Mouse (Mus musculus) liver, postnatal 0 days (tissue): ENCODE results near the gene Zcchc7. TPM values are rescaled to one million over a fixed set of nuclear protein-coding genes. Genes with fewer than 3 reads are reported as not detected.

ENCODE experiments used
- ATAC-seq: fragments of 200-750 bp; cut with Nextera tagmentation; 2 replicates; pipeline ENCODE4 v1.8.0; 2017; ENCODE audit warnings: mild to moderate bottlenecking, moderate library complexity
- DNase-seq: peaks from one replicate; pipeline ENCODE4 v3.0.0-alpha.2; 2016
- H3K27ac ChIP-seq: fragments of 300-500 bp; sonication (generic); 2 replicates; pipeline ENCODE4 v1.5.1; 2014; ENCODE audit warnings: antibody characterized with exemption, moderate library complexity, mild to moderate bottlenecking, low read depth
- H3K27me3 ChIP-seq: fragments of 300-500 bp; sonication (generic); 2 replicates; pipeline ENCODE4 v1.6.1; 2014; ENCODE audit warnings: low read length, control low read depth, mixed read lengths; ENCODE audit not compliant: insufficient read depth
- H3K36me3 ChIP-seq: fragments of 300-500 bp; sonication (generic); replicated peaks from 2 replicates; pipeline ENCODE4 v1.6.1; 2014; ENCODE audit warnings: mild to moderate bottlenecking, control low read depth, low read length, moderate library complexity, mixed read lengths; ENCODE audit not compliant: insufficient read depth
- H3K4me1 ChIP-seq: fragments of 300-500 bp; sonication (generic); 2 replicates; pipeline ENCODE4 v1.6.1; 2014; ENCODE audit warnings: antibody characterized with exemption, mild to moderate bottlenecking, control low read depth; ENCODE audit not compliant: insufficient read depth
- H3K4me2 ChIP-seq: fragments of 300-500 bp; sonication (generic); 2 replicates; pipeline ENCODE4 v1.6.1; 2014; ENCODE audit warnings: low read depth, mild to moderate bottlenecking, low read length, moderate library complexity, mixed read lengths
- H3K4me3 ChIP-seq: fragments of 300-500 bp; sonication (generic); 2 replicates; pipeline ENCODE4 v1.5.1; 2014; ENCODE audit warnings: low read depth, low read length
- H3K9ac ChIP-seq: fragments of 300-500 bp; sonication (generic); replicated peaks from 2 replicates; pipeline ENCODE4 v1.6.1; 2014; ENCODE audit warnings: mild to moderate bottlenecking, moderate library complexity
- H3K9me3 ChIP-seq: fragments of 300-500 bp; sonication (generic); 2 replicates; pipeline ENCODE4 v1.6.1; 2016; ENCODE audit warnings: mild to moderate bottlenecking, control low read depth, low read length, mixed read lengths
- CTCF ChIP-seq: sonication (generic); IDR thresholded peaks from 2 replicates; pipeline ENCODE4 v1.5.1; 2016; ENCODE audit warnings: antibody characterized with exemption, low read depth
- EP300 ChIP-seq: IDR thresholded peaks from 2 replicates; pipeline ENCODE4 v1.6.1; 2016; ENCODE audit warnings: antibody characterized with exemption, low read depth, mild to moderate bottlenecking
- WGBS: fragments of 180-500 bp; shearing (Covaris S2); extraction: QIAGEN DNeasy Blood & Tissue Kit; methylation state at CpG from one replicate; pipeline ENCODE4 v1.1.7; 2014; ENCODE audit not compliant: insufficient replicate concordance; 5-methylcytosine and 5-hydroxymethylcytosine counted together
- polyA plus RNA-seq: library from polyadenylated mRNA; unstranded; fragments of >200 nt; fragmentation: Nextera tagmentation; extraction: Ambion mirVana; gene quantifications from 2 replicates; pipeline ENCODE4 v1.2.1, GENCODE M21; 2015

The Zcchc7 gene
- polyA plus RNA-seq, 1 experiment from 2014 or later, result 19.6 TPM

- H3K4me2 ChIP-seq, result peak overlapping the region; percentile 41
- no peaks in the 10 kb centered on the region for H3K9me3 ChIP-seq
- 0 out of 2 replicates have a peak overlapping the region, but pooled peaks have one; percentile 11 for H3K27ac ChIP-seq
- peak overlapping the region; percentile 23; the same call in 1 of the 2 replicates for H3K4me3 ChIP-seq
- 2% methylated on average over 19 of the region's 19 CpGs for WGBS
- no peak overlapping the region for H3K9ac ChIP-seq
- peaks cover 91% of the 10 kb centered on the region for H3K27me3 ChIP-seq
- DNase-seq, result no peak
- 0 out of 2 replicates have a peak, but pooled peaks cover 4% of the 10 kb centered on the region for H3K4me1 ChIP-seq
- no peak for TF ChIP-seq CTCF
- no peak for TF ChIP-seq EP300
- no peaks in the 10 kb centered on the region for H3K36me3 ChIP-seq
- no peak for ATAC-seq
Observed at GRCm38 (mm10) chr4:44713554-44714051, 42.1 kb upstream of the Zcchc7 start.

- 4% methylated on average over 27 of the region's 27 CpGs for WGBS
- peak overlapping the region; percentile 41 for H3K4me2 ChIP-seq
- TF ChIP-seq EP300 (no peak), CTCF (no peak)
- H3K36me3 ChIP-seq, result no peaks in the 10 kb centered on the region
- H3K27me3 ChIP-seq, result peaks cover 86% of the 10 kb centered on the region
- no peaks in the 10 kb centered on the region for H3K9me3 ChIP-seq
- ATAC-seq (no peak), DNase-seq (no peak)
- 0 out of 2 replicates have a peak overlapping the region, but pooled peaks have one; percentile 23 for H3K4me3 ChIP-seq
- H3K4me1 ChIP-seq, result 0 out of 2 replicates have a peak, but pooled peaks cover 4% of the 10 kb centered on the region
- no peak overlapping the region for H3K27ac ChIP-seq
- H3K9ac ChIP-seq, result no peak overlapping the region
Observed at GRCm38 (mm10) chr4:44714111-44714621, 41.5 kb upstream of the Zcchc7 start.

GRCm38 (mm10) chr4:44715621-44716160 is 40.0 kb upstream of the Zcchc7 start:
- H3K27me3 ChIP-seq, result peaks cover 73% of the 10 kb centered on the region
- 7% methylated on average over 3 of the region's 3 CpGs for WGBS
- TF ChIP-seq EP300 (no peak), CTCF (no peak)
- H3K4me2 ChIP-seq, result no peak overlapping the region
- ATAC-seq (no peak), DNase-seq (no peak)
- H3K4me1 ChIP-seq, result 0 out of 2 replicates have a peak, but pooled peaks cover 4% of the 10 kb centered on the region
- no peaks in the 10 kb centered on the region for H3K36me3 ChIP-seq
- H3K27ac ChIP-seq, result no peak overlapping the region
- no peak overlapping the region for H3K4me3 ChIP-seq
- H3K9me3 ChIP-seq, result no peaks in the 10 kb centered on the region
- H3K9ac ChIP-seq, result no peak overlapping the region

GRCm38 (mm10) chr4:44716391-44716790 is 39.3 kb upstream of the Zcchc7 start:
- ATAC-seq, result no peak
- no peaks in the 10 kb centered on the region for H3K36me3 ChIP-seq
- H3K9ac ChIP-seq, result no peak overlapping the region
- no peak for DNase-seq
- H3K27me3 ChIP-seq, result peaks cover 66% of the 10 kb centered on the region
- no peak overlapping the region for H3K27ac ChIP-seq
- H3K4me3 ChIP-seq, result no peak overlapping the region
- 0 out of 2 replicates have a peak, but pooled peaks cover 4% of the 10 kb centered on the region for H3K4me1 ChIP-seq
- TF ChIP-seq CTCF (no peak), EP300 (no peak)
- no peak overlapping the region for H3K4me2 ChIP-seq
- WGBS, result 6% methylated on average over 10 of the region's 10 CpGs
- no peaks in the 10 kb centered on the region for H3K9me3 ChIP-seq

- no peak overlapping the region for H3K27ac ChIP-seq
- TF ChIP-seq CTCF, result no peak
- TF ChIP-seq EP300, result no peak
- no peak for DNase-seq
- no peak overlapping the region for H3K4me3 ChIP-seq
- no peaks in the 10 kb centered on the region for H3K9me3 ChIP-seq
- no peaks in the 10 kb centered on the region for H3K4me1 ChIP-seq
- 62% methylated on average over 3 of the region's 3 CpGs for WGBS
- peaks cover 53% of the 10 kb centered on the region for H3K27me3 ChIP-seq
- no peak overlapping the region for H3K9ac ChIP-seq
- H3K4me2 ChIP-seq, result no peak overlapping the region
- no peaks in the 10 kb centered on the region for H3K36me3 ChIP-seq
- no peak for ATAC-seq
Observed at GRCm38 (mm10) chr4:44717676-44718075, 38.0 kb upstream of the Zcchc7 start.

- no peaks in the 10 kb centered on the region for H3K36me3 ChIP-seq
- H3K27ac ChIP-seq, result no peak overlapping the region
- H3K4me1 ChIP-seq, result no peaks in the 10 kb centered on the region
- H3K4me2 ChIP-seq, result no peak overlapping the region
- no peak for ATAC-seq
- H3K27me3 ChIP-seq, result peaks cover 29% of the 10 kb centered on the region
- H3K9ac ChIP-seq, result no peak overlapping the region
- H3K4me3 ChIP-seq, result no peak overlapping the region
- no peaks in the 10 kb centered on the region for H3K9me3 ChIP-seq
- WGBS, result 83% methylated on average over 8 of the region's 8 CpGs
- no peak for DNase-seq
- TF ChIP-seq CTCF (no peak), EP300 (no peak)
Observed at GRCm38 (mm10) chr4:44720046-44720445, 35.6 kb upstream of the Zcchc7 start.
